Mouse (Mus musculus): Measurements from ENCODE around the gene Cxcl5. TPM values are rescaled to one million over a fixed set of nuclear protein-coding genes. Genes with fewer than 3 reads are reported as not detected.

Cxcl5 gene
- polyA plus RNA-seq, 1 experiment from 2014 or later, result 0.14 TPM

- 61% methylated on average over 4 of the region's 4 CpGs for WGBS
- no peak for ATAC-seq (ENCODE audit: low FRiP score, low TSS enrichment)
- no peaks in the 10 kb centered on the region for H3K9me3 ChIP-seq (ENCODE audit: control insufficient read depth, low read length)
- H3K4me2 ChIP-seq (replicated peaks; ENCODE audit: low read depth, low read length), result no peak overlapping the region
- no peak overlapping the region for H3K4me3 ChIP-seq (ENCODE audit: low read length)
- H3K4me1 ChIP-seq (ENCODE audit: control insufficient read depth, insufficient read depth, low read length), result 0 out of 2 replicates have a peak, but pooled peaks cover 3% of the 10 kb centered on the region
- H3K36me3 ChIP-seq (ENCODE audit: control insufficient read depth, insufficient read depth, low read length), result no peaks in the 10 kb centered on the region
- peaks cover 11% of the 10 kb centered on the region for H3K27me3 ChIP-seq (ENCODE audit: control insufficient read depth, insufficient read depth, low read length)
- H3K9ac ChIP-seq (ENCODE audit: low read depth, low read length), result no peak overlapping the region
- H3K27ac ChIP-seq (ENCODE audit: low read depth, low read length), result no peak overlapping the region
These were observed 1.1 kb downstream of the Cxcl5 start for GRCm38 (mm10) chr5:90760303-90760702.

- Histone ChIP-seq H3K4me1 (ENCODE audit: control insufficient read depth, insufficient read depth, low read length) (0 out of 2 replicates have a peak, but pooled peaks cover 3% of the 10 kb centered on the region), H3K27me3 (ENCODE audit: control insufficient read depth, insufficient read depth, low read length) (peaks cover 11% of the 10 kb centered on the region), H3K4me3 (ENCODE audit: low read length) (no peak overlapping the region), H3K9me3 (ENCODE audit: control insufficient read depth, low read length) (no peaks in the 10 kb centered on the region), H3K27ac (ENCODE audit: low read depth, low read length) (no peak overlapping the region), H3K4me2 (replicated peaks; ENCODE audit: low read depth, low read length) (no peak overlapping the region), H3K9ac (ENCODE audit: low read depth, low read length) (no peak overlapping the region), H3K36me3 (ENCODE audit: control insufficient read depth, insufficient read depth, low read length) (no peaks in the 10 kb centered on the region)
- WGBS, result 96% methylated on average over 2 of the region's 2 CpGs
- no peak for ATAC-seq (ENCODE audit: low FRiP score, low TSS enrichment)
These were observed 1.7 kb downstream of the Cxcl5 start for GRCm38 (mm10) chr5:90760844-90761243.

DNA sequence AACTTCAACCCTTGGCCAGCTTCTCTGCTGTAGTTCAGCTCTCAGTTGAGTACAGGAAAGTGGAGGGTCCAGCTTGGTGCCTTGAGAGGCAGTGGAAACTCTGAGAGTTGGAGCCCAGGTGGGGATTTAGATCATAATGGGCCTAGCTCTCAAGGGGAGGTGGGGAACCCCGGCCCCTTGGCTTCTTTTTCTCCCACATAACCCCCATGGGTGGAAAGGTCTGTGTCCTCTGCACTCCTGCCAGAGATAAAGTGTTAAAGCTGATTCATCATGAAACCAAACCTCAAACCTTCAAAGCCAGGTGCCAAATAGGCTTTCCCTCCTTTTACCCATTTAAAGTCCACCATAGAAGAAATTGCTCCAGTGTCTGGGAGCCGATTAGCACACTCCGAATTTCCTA, 2.7 kb downstream of the Cxcl5 start:
- Histone ChIP-seq H3K27me3 (ENCODE audit: control insufficient read depth, insufficient read depth, low read length) (peaks cover 11% of the 10 kb centered on the region), H3K9ac (ENCODE audit: low read depth, low read length) (no peak overlapping the region), H3K4me2 (replicated peaks; ENCODE audit: low read depth, low read length) (no peak overlapping the region), H3K4me3 (ENCODE audit: low read length) (no peak overlapping the region), H3K4me1 (ENCODE audit: control insufficient read depth, insufficient read depth, low read length) (0 out of 2 replicates have a peak, but pooled peaks cover 3% of the 10 kb centered on the region), H3K27ac (ENCODE audit: low read depth, low read length) (no peak overlapping the region), H3K36me3 (ENCODE audit: control insufficient read depth, insufficient read depth, low read length) (no peaks in the 10 kb centered on the region), H3K9me3 (ENCODE audit: control insufficient read depth, low read length) (no peaks in the 10 kb centered on the region)
- whole genome bisulfite sequencing, result 78% methylated on average over 3 of the region's 3 CpGs
- no peak for ATAC-seq (ENCODE audit: low FRiP score, low TSS enrichment)

DNA sequence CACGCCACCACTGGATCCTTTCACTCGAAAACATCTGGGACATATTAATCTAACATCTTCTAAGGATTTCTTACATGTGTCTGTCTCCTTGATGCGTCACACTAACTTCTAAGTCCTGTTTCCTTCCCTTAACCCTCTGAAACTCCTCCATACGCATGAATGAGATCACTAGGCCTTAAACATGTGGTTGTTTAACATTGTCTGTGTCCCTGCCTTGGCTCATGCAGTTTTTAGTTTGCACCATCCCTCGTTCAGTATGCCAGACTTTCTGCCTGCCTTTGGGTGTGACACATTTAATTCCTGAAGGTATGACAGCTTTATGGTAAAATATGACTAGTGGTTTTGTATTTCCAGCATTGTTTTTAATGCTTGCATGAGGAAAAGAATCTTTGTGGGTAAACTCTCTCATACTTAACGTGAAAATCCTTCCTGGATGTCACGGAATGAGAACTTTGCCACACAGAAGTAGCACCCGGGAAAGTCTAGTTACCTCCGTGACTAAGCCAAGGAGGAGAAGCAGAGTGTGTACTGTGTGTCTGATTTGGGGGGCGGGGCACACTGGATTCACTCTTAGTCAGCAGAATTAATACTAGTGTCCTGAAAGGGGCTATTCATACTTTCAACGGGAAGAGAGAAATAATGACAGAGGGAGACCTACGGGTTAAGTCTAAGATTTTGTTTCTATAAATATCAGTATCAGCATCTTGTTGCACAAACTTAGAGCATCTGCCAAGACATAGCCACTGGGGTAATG, 4.9 kb downstream of the Cxcl5 start:
- Histone ChIP-seq H3K36me3 (ENCODE audit: control insufficient read depth, insufficient read depth, low read length) (no peaks in the 10 kb centered on the region), H3K4me2 (replicated peaks; ENCODE audit: low read depth, low read length) (no peak overlapping the region), H3K27me3 (ENCODE audit: control insufficient read depth, insufficient read depth, low read length) (peaks cover 7% of the 10 kb centered on the region), H3K9me3 (ENCODE audit: control insufficient read depth, low read length) (no peaks in the 10 kb centered on the region), H3K27ac (ENCODE audit: low read depth, low read length) (no peak overlapping the region), H3K4me3 (ENCODE audit: low read length) (no peak overlapping the region), H3K4me1 (ENCODE audit: control insufficient read depth, insufficient read depth, low read length) (no peaks in the 10 kb centered on the region), H3K9ac (ENCODE audit: low read depth, low read length) (no peak overlapping the region)
- WGBS, result 75% methylated on average over 12 of the region's 12 CpGs
- no peak for ATAC-seq (ENCODE audit: low FRiP score, low TSS enrichment)

- Histone ChIP-seq H3K9ac (ENCODE audit: low read depth, low read length) (no peak overlapping the region), H3K4me3 (ENCODE audit: low read length) (no peak overlapping the region), H3K27me3 (ENCODE audit: control insufficient read depth, insufficient read depth, low read length) (no peaks in the 10 kb centered on the region; the same call in 1 of the 2 replicates), H3K27ac (ENCODE audit: low read depth, low read length) (no peak overlapping the region), H3K4me2 (replicated peaks; ENCODE audit: low read depth, low read length) (no peak overlapping the region), H3K36me3 (ENCODE audit: control insufficient read depth, insufficient read depth, low read length) (no peaks in the 10 kb centered on the region), H3K9me3 (ENCODE audit: control insufficient read depth, low read length) (no peaks in the 10 kb centered on the region), H3K4me1 (ENCODE audit: control insufficient read depth, insufficient read depth, low read length) (no peaks in the 10 kb centered on the region)
- WGBS, result 33% methylated on average over 8 of the region's 8 CpGs
- peak; percentile 83; the same call in 1 of the 2 replicates for ATAC-seq (ENCODE audit: low FRiP score, low TSS enrichment)
These were observed 6.9 kb downstream of the Cxcl5 start for GRCm38 (mm10) chr5:90765821-90766606.

GRCm38 (mm10) chr5:90768218-90768617, 9.1 kb downstream of the Cxcl5 start, which contains the start of gene Ppbp:
Gene Ppbp, plus strand, starts transcription at chr5:90768518.
- H3K4me1 ChIP-seq (ENCODE audit: control insufficient read depth, insufficient read depth, low read length), result no peaks in the 10 kb centered on the region
- ATAC-seq (ENCODE audit: low FRiP score, low TSS enrichment), result no peak
- no peaks in the 10 kb centered on the region for H3K9me3 ChIP-seq (ENCODE audit: control insufficient read depth, low read length)
- WGBS, result 50% methylated on average over 3 of the region's 3 CpGs
- H3K4me2 ChIP-seq (replicated peaks; ENCODE audit: low read depth, low read length), result no peak within 1 kb of the TSS
- no peak within 1 kb of the TSS for H3K4me3 ChIP-seq (ENCODE audit: low read length)
- H3K36me3 ChIP-seq (ENCODE audit: control insufficient read depth, insufficient read depth, low read length), result no peaks in the 10 kb centered on the region
- no peak within 1 kb of the TSS for H3K9ac ChIP-seq (ENCODE audit: low read depth, low read length)
- H3K27ac ChIP-seq (ENCODE audit: low read depth, low read length), result no peak within 1 kb of the TSS
- H3K27me3 ChIP-seq (ENCODE audit: control insufficient read depth, insufficient read depth, low read length), result no peaks in the 10 kb centered on the region

DNA sequence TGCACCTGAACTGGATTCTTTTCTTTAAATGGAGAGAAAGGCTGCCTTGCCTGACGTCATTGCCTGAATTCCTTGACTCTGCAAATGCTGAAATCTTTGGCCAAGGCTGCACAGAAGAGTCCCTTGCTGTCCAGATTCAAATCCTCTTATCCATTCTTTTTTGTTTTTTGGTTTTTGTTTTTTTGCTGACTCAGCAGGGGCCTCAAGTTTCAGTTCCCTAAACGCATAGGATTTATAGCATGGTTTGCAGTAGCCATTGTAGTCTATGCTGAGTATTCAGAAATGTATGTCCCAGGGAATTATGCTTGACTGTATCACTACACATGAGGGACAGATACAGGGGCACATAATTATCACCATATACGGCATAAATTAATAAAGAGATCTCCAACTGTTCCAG, 12.2 kb downstream of the Cxcl5 start:
- WGBS, result 78% methylated on average over 3 of the region's 3 CpGs
- ATAC-seq (ENCODE audit: low FRiP score, low TSS enrichment), result no peak
- Histone ChIP-seq H3K4me1 (ENCODE audit: control insufficient read depth, insufficient read depth, low read length) (no peaks in the 10 kb centered on the region), H3K36me3 (ENCODE audit: control insufficient read depth, insufficient read depth, low read length) (no peaks in the 10 kb centered on the region), H3K27ac (ENCODE audit: low read depth, low read length) (no peak overlapping the region), H3K9me3 (ENCODE audit: control insufficient read depth, low read length) (no peaks in the 10 kb centered on the region), H3K27me3 (ENCODE audit: control insufficient read depth, insufficient read depth, low read length) (no peaks in the 10 kb centered on the region), H3K9ac (ENCODE audit: low read depth, low read length) (no peak overlapping the region), H3K4me3 (ENCODE audit: low read length) (no peak overlapping the region), H3K4me2 (replicated peaks; ENCODE audit: low read depth, low read length) (no peak overlapping the region)

DNA sequence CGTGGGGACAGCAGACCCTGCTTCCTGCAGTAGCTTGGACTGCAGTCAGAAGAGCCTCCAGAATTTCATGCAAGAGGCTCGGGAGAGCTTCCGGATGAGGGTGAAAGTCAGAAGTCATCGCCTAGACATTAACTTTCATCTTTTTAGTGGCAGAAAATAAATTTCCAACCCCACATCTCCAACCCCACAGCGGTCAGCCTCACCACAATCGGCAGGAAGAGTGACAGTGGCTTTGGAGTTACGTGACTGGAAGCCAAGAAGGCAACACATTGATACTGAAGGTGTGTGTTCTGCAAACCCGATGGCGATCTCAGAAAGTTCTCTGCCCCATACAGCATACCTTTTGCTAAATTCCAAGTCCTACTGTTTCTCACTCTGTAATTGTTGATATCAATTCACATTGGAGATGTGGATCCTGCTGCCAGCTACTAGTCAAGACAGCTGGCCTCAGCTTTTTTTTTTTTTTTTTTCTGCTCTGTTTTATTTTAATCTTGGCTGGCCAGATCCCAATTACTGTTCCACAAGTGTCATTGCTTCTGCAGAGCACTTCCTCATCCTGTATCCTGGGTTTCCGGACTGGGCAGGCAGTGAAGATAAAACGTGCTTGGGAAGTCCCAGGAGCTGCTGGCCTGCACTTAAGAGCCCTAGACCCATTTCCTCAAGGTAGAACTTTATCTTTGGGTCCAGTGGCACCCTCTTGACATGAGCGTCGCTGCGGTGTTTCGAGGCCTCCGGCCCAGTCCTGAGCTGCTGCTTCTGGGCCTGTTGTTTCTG, 12.9 kb downstream of the Cxcl5 start, which contains the start of gene Pf4:
Gene Pf4, plus strand, starts transcription at position 556 of the 774 bp plus-strand sequence.
- ATAC-seq (ENCODE audit: low FRiP score, low TSS enrichment), result no peak
- whole genome bisulfite sequencing, result 75% methylated on average over 16 of the region's 16 CpGs

More for the DNA sequence above, 12.9 kb downstream of the Cxcl5 start, which contains the start of gene Pf4:
- H3K27me3 ChIP-seq (ENCODE audit: control insufficient read depth, insufficient read depth, low read length), result no peaks in the 10 kb centered on the region
- H3K27ac ChIP-seq (ENCODE audit: low read depth, low read length), result no peak within 1 kb of the TSS
- H3K4me3 ChIP-seq (ENCODE audit: low read length), result no peak within 1 kb of the TSS
- no peaks in the 10 kb centered on the region for H3K9me3 ChIP-seq (ENCODE audit: control insufficient read depth, low read length)
- H3K9ac ChIP-seq (ENCODE audit: low read depth, low read length), result no peak within 1 kb of the TSS
- H3K4me2 ChIP-seq (replicated peaks; ENCODE audit: low read depth, low read length), result no peak within 1 kb of the TSS
- H3K36me3 ChIP-seq (ENCODE audit: control insufficient read depth, insufficient read depth, low read length), result no peaks in the 10 kb centered on the region
- H3K4me1 ChIP-seq (ENCODE audit: control insufficient read depth, insufficient read depth, low read length), result no peaks in the 10 kb centered on the region

All from kidney, embryonic 14.5 days (tissue).